In genomic region chr4:22946788-22947406, GRCm38 (mm10) we compare ENCODE assay signal across 13 mouse cellular contexts.
DNase-seq lines count a peak whose midpoint lies in the region; ATAC-seq lines count a peak whose summit lies in the region.
"Had no signal": no experiment of that assay in that cellular context is flagged by ENCODE, and none has a peak within 500 bp of the region (broad histone marks: within the 10 kb centered on the region; RNA-seq: fewer than 3 reads in every experiment).

No protein-coding gene starts in this region.

- no peaks in the 10 kb centered on the region for H3K9me3 ChIP-seq in forebrain, embryonic 12.5 days
- no peaks in the 10 kb centered on the region for H3K9me3 ChIP-seq in forebrain, embryonic 11.5 days (ENCODE audit: control insufficient read depth, low read length)
- H3K9me3 ChIP-seq in embryonic facial prominence, embryonic 11.5 days (replicated peaks; ENCODE audit: control insufficient read depth, low read length) = no peaks in the 10 kb centered on the region
- no peaks in the 10 kb centered on the region for H3K9me3 ChIP-seq in limb, embryonic 10.5 days (replicated peaks)
- H3K9me3 ChIP-seq in neural tube, embryonic 14.5 days (ENCODE audit: control insufficient read depth, low read length) = no peaks in the 10 kb centered on the region
- no peaks in the 10 kb centered on the region for H3K9me3 ChIP-seq in liver, embryonic 12.5 days (replicated peaks)
- H3K9me3 ChIP-seq: embryonic facial prominence, embryonic 13.5 days had no signal

- H3K4me1 ChIP-seq in forebrain, embryonic 12.5 days = 0 out of 2 replicates have a peak, but pooled peaks cover 5% of the 10 kb centered on the region
- peaks cover 3% of the 10 kb centered on the region; the same call in 1 of the 2 replicates for H3K4me1 ChIP-seq in forebrain, embryonic 11.5 days (replicated peaks; ENCODE audit: control insufficient read depth, insufficient read depth, low read length)
- H3K4me1 ChIP-seq in embryonic facial prominence, embryonic 11.5 days (ENCODE audit: control insufficient read depth, insufficient read depth, low read length) = no peaks in the 10 kb centered on the region
- peaks cover 8% of the 10 kb centered on the region; the same call in 1 of the 2 replicates for H3K4me1 ChIP-seq in limb, embryonic 10.5 days
- H3K4me1 ChIP-seq in neural tube, embryonic 14.5 days (ENCODE audit: control insufficient read depth, insufficient read depth, low read length) = 0 out of 2 replicates have a peak, but pooled peaks cover 5% of the 10 kb centered on the region
- no peaks in the 10 kb centered on the region for H3K4me1 ChIP-seq in liver, embryonic 12.5 days
- H3K4me1 ChIP-seq: embryonic facial prominence, embryonic 13.5 days had no signal

- no peak for DNase-seq in forebrain, embryonic 11.5 days (ENCODE audit: low spot score)
- peak; percentile 5 for DNase-seq in embryonic facial prominence, embryonic 11.5 days (ENCODE audit: low spot score)
- peak; percentile 34 for DNase-seq in limb, embryonic 10.5 days (ENCODE audit: low spot score)
- no peak for DNase-seq in liver
- DNase-seq in left cerebral cortex, adult 9 months (ENCODE audit: low spot score in 2 of 2) = no peak
- DNase-seq: gastrocnemius, postnatal 36 days; kidney, postnatal 36 days had no signal

- no peaks in the 10 kb centered on the region for H3K36me3 ChIP-seq in forebrain, embryonic 12.5 days (replicated peaks)
- no peaks in the 10 kb centered on the region for H3K36me3 ChIP-seq in forebrain, embryonic 11.5 days (ENCODE audit: control insufficient read depth, insufficient read depth, low read length)
- no peaks in the 10 kb centered on the region for H3K36me3 ChIP-seq in embryonic facial prominence, embryonic 11.5 days (replicated peaks; ENCODE audit: control insufficient read depth, insufficient read depth, low read depth, low read length)
- H3K36me3 ChIP-seq in limb, embryonic 10.5 days = no peaks in the 10 kb centered on the region
- H3K36me3 ChIP-seq in neural tube, embryonic 14.5 days (ENCODE audit: control insufficient read depth, insufficient read depth, low read length) = no peaks in the 10 kb centered on the region
- H3K36me3 ChIP-seq in liver, embryonic 12.5 days = no peaks in the 10 kb centered on the region
- H3K36me3 ChIP-seq: embryonic facial prominence, embryonic 13.5 days had no signal

- no peaks in the 10 kb centered on the region for H3K27me3 ChIP-seq in forebrain, embryonic 12.5 days
- no peaks in the 10 kb centered on the region for H3K27me3 ChIP-seq in forebrain, embryonic 11.5 days (ENCODE audit: control insufficient read depth, insufficient read depth, low read length)
- no peaks in the 10 kb centered on the region for H3K27me3 ChIP-seq in embryonic facial prominence, embryonic 11.5 days (ENCODE audit: control insufficient read depth, insufficient read depth, low read length)
- no peaks in the 10 kb centered on the region for H3K27me3 ChIP-seq in limb, embryonic 10.5 days (ENCODE audit: low read depth, poor library complexity, severe bottlenecking)
- H3K27me3 ChIP-seq in neural tube, embryonic 14.5 days (ENCODE audit: control insufficient read depth, insufficient read depth, low read length) = no peaks in the 10 kb centered on the region
- no peaks in the 10 kb centered on the region for H3K27me3 ChIP-seq in liver, embryonic 12.5 days (replicated peaks)
- H3K27me3 ChIP-seq: embryonic facial prominence, embryonic 13.5 days; Patski had no signal

- H3K9ac ChIP-seq in forebrain, embryonic 12.5 days = no peak overlapping the region
- H3K9ac ChIP-seq in forebrain, embryonic 11.5 days (ENCODE audit: low read length) = no peak overlapping the region
- no peak overlapping the region for H3K9ac ChIP-seq in embryonic facial prominence, embryonic 11.5 days (replicated peaks; ENCODE audit: low read length)
- no peak overlapping the region for H3K9ac ChIP-seq in neural tube, embryonic 14.5 days (replicated peaks; ENCODE audit: low read depth, low read length)
- no peak overlapping the region for H3K9ac ChIP-seq in liver, embryonic 12.5 days
- H3K9ac ChIP-seq: embryonic facial prominence, embryonic 13.5 days had no signal

- no peak overlapping the region for H3K4me2 ChIP-seq in forebrain, embryonic 12.5 days
- H3K4me2 ChIP-seq in forebrain, embryonic 11.5 days (ENCODE audit: low read depth, low read length, severe bottlenecking) = no peak overlapping the region
- no peak overlapping the region for H3K4me2 ChIP-seq in embryonic facial prominence, embryonic 11.5 days (ENCODE audit: low read depth, low read length)
- H3K4me2 ChIP-seq in neural tube, embryonic 14.5 days (ENCODE audit: low read depth, low read length) = no peak overlapping the region
- H3K4me2 ChIP-seq in liver, embryonic 12.5 days = no peak overlapping the region
- H3K4me2 ChIP-seq: embryonic facial prominence, embryonic 13.5 days had no signal

- no peak overlapping the region for H3K27ac ChIP-seq in forebrain, embryonic 12.5 days
- H3K27ac ChIP-seq in forebrain, embryonic 11.5 days (ENCODE audit: low read depth, low read length) = no peak overlapping the region
- H3K27ac ChIP-seq in embryonic facial prominence, embryonic 11.5 days (replicated peaks; ENCODE audit: low read depth, low read length) = no peak overlapping the region
- H3K27ac ChIP-seq in limb, embryonic 10.5 days = no peak overlapping the region
- no peak overlapping the region for H3K27ac ChIP-seq in neural tube, embryonic 14.5 days (ENCODE audit: low read depth, low read length)
- no peak overlapping the region for H3K27ac ChIP-seq in liver, embryonic 12.5 days
- H3K27ac ChIP-seq: embryonic facial prominence, embryonic 13.5 days; macrophage had no signal

- H3K4me3 ChIP-seq in forebrain, embryonic 12.5 days (replicated peaks) = no peak overlapping the region
- no peak overlapping the region for H3K4me3 ChIP-seq in forebrain, embryonic 11.5 days (ENCODE audit: low read depth, low read length)
- H3K4me3 ChIP-seq in embryonic facial prominence, embryonic 11.5 days (ENCODE audit: low read depth, low read length) = no peak overlapping the region
- H3K4me3 ChIP-seq in limb, embryonic 10.5 days = no peak overlapping the region
- H3K4me3 ChIP-seq in neural tube, embryonic 14.5 days (ENCODE audit: low read depth, low read length) = no peak overlapping the region
- no peak overlapping the region for H3K4me3 ChIP-seq in liver, embryonic 12.5 days
- H3K4me3 ChIP-seq: embryonic facial prominence, embryonic 13.5 days had no signal

- WGBS in forebrain, embryonic 12.5 days = 50% methylated on average over 7 of the region's 7 CpGs
- 57% methylated on average over 7 of the region's 7 CpGs for WGBS in forebrain, embryonic 11.5 days
- 37% methylated on average over 7 of the region's 7 CpGs for WGBS in embryonic facial prominence, embryonic 11.5 days
- 29% methylated on average over 7 of the region's 7 CpGs for WGBS in limb, embryonic 10.5 days
- 24% methylated on average over 7 of the region's 7 CpGs for WGBS in neural tube, embryonic 14.5 days
- 71% methylated on average over 7 of the region's 7 CpGs for WGBS in liver, embryonic 12.5 days (ENCODE audit: insufficient replicate concordance)

- peak; percentile 46; the same call in 1 of the 2 replicates for ATAC-seq in forebrain, embryonic 12.5 days (ENCODE audit: low FRiP score)
- no peak for ATAC-seq in forebrain, embryonic 11.5 days (replicated peaks; ENCODE audit: low FRiP score)
- ATAC-seq in embryonic facial prominence, embryonic 11.5 days (replicated peaks; ENCODE audit: insufficient number of reproducible peaks, low FRiP score, low TSS enrichment, low read depth) = no peak
- peak; percentile 80 for ATAC-seq in neural tube, embryonic 14.5 days (ENCODE audit: low read depth)
- ATAC-seq in liver, embryonic 12.5 days = no peak
- ATAC-seq: Patski had no signal

Comparison
In these comparisons a context has a peak if more than half of its experiments do, and no peak if none do; other contexts are left out.
1. ATAC-seq: peak in forebrain, embryonic 12.5 days (single experiment) and neural tube, embryonic 14.5 days (single experiment); none in forebrain, embryonic 11.5 days (single experiment), embryonic facial prominence, embryonic 11.5 days (single experiment) and liver, embryonic 12.5 days (single experiment).
2. DNase-seq: peak in embryonic facial prominence, embryonic 11.5 days (single experiment) and limb, embryonic 10.5 days (single experiment); none in forebrain, embryonic 11.5 days (single experiment), liver (single experiment) and left cerebral cortex, adult 9 months (0 of 2).